Mouse (Mus musculus) G1E (cell line): Measurements from ENCODE around the gene Fry. TPM values are rescaled to one million over a fixed set of nuclear protein-coding genes. Genes with fewer than 3 reads are reported as not detected.

ENCODE experiments used
- ATAC-seq: 2 replicates; pipeline ENCODE4 v1.8.0; 2016; ENCODE audit warnings: mild to moderate bottlenecking; ENCODE audit not compliant: insufficient number of reproducible peaks, poor library complexity, low FRiP score, severe bottlenecking; ENCODE audit errors: extremely low read depth
- DNase-seq: peaks from one replicate; pipeline ENCODE4 v3.0.0; 2012; ENCODE audit warnings: low spot score
- H3K27me3 ChIP-seq: 2 replicates; pipeline ENCODE4 v1.6.1; 2012; ENCODE audit warnings: mild to moderate bottlenecking, low read length, inconsistent platforms; ENCODE audit not compliant: insufficient read depth
- H3K36me3 ChIP-seq: replicated peaks from 2 replicates; pipeline ENCODE3; 2012; ENCODE audit warnings: mild to moderate bottlenecking, inconsistent platforms
- H3K4me1 ChIP-seq: 2 replicates; pipeline ENCODE4 v1.6.1; 2012; ENCODE audit warnings: low read depth, low read length, inconsistent platforms, mixed read lengths; ENCODE audit not compliant: insufficient read depth
- H3K4me3 ChIP-seq: 2 replicates; pipeline ENCODE4 v1.5.1; 2012; ENCODE audit warnings: low read depth, mild to moderate bottlenecking, inconsistent platforms, low read length, moderate library complexity, mixed read lengths
- H3K9me3 ChIP-seq: replicated peaks from 2 replicates; pipeline ENCODE4 v1.6.1; 2012; ENCODE audit warnings: inconsistent platforms
- CTCF ChIP-seq: IDR thresholded peaks from 2 replicates; pipeline ENCODE4 v1.5.1; 2012; ENCODE audit warnings: low read depth, low read length, inconsistent platforms, mixed read lengths
- GATA1 ChIP-seq: IDR thresholded peaks from 2 replicates; pipeline ENCODE4 v1.6.1; 2012; ENCODE audit warnings: borderline replicate concordance, low read length, inconsistent platforms, mixed read lengths
- GATA2 ChIP-seq: IDR thresholded peaks from 2 replicates; pipeline ENCODE4 v1.6.1; 2012; ENCODE audit warnings: low read depth, low read length, inconsistent platforms, borderline replicate concordance
- POLR2AphosphoS5 ChIP-seq: IDR thresholded peaks from 2 replicates; pipeline ENCODE4 v1.6.1; 2012; ENCODE audit warnings: low read depth, low read length, inconsistent platforms; ENCODE audit not compliant: insufficient replicate concordance
- TAL1 ChIP-seq: conservative IDR thresholded peaks from 2 replicates; pipeline ENCODE4 v1.6.1; 2012; ENCODE audit warnings: low read depth, low read length, inconsistent platforms, mixed read lengths
- polyA plus RNA-seq: library from polyadenylated mRNA; stranded (reverse); fragments of >175 nt; gene quantifications from 2 replicates; pipeline ENCODE4 v1.2.3, GENCODE M21; 2012
- total RNA-seq, 2 experiments: library from RNA; stranded (forward) in 1 of 2; stranded (reverse) in 1 of 2; fragments of 200-1000 nt in 1 of 2; fragments of >200 nt in 1 of 2; fragmentation: Nextera tagmentation in 1 of 2; gene quantifications; 2 replicates each; pipeline ENCODE4 v1.2.3; 2014 to 2017

The Fry gene
- total and polyA plus RNA-seq, 3 experiments, result 2.6 to 5.5 (median 2.7) TPM

GRCm38 (mm10) chr5:150306497-150306896, 188.1 kb downstream of the Fry start:
- Histone ChIP-seq H3K4me1 (no peaks in the 10 kb centered on the region), H3K9me3 (peaks cover 58% of the 10 kb centered on the region), H3K36me3 (no peaks in the 10 kb centered on the region), H3K4me3 (no peak overlapping the region), H3K27me3 (no peaks in the 10 kb centered on the region)
- no peak for ATAC-seq
- no peak for DNase-seq
- TF ChIP-seq CTCF (no peak), POLR2AphosphoS5 (no peak), GATA2 (no peak)

- no peaks in the 10 kb centered on the region for H3K27me3 ChIP-seq
- H3K36me3 ChIP-seq, result no peaks in the 10 kb centered on the region
- ATAC-seq (no peak), DNase-seq (no peak)
- no peaks in the 10 kb centered on the region for H3K4me1 ChIP-seq
- H3K4me3 ChIP-seq, result no peak overlapping the region
- peaks cover 32% of the 10 kb centered on the region for H3K9me3 ChIP-seq
- TF ChIP-seq POLR2AphosphoS5, result no peak
- no peak for TF ChIP-seq GATA1
- no peak for TF ChIP-seq TAL1
- no peak for TF ChIP-seq CTCF
- no peak for TF ChIP-seq GATA2
Observed at GRCm38 (mm10) chr5:150313229-150313628, 194.8 kb downstream of the Fry start.

GRCm38 (mm10) chr5:150314582-150314981, 196.1 kb downstream of the Fry start:
- peaks cover 28% of the 10 kb centered on the region for H3K9me3 ChIP-seq
- TF ChIP-seq CTCF, result no peak
- H3K36me3 ChIP-seq, result no peaks in the 10 kb centered on the region
- no peaks in the 10 kb centered on the region for H3K27me3 ChIP-seq
- H3K4me3 ChIP-seq, result no peak overlapping the region
- H3K4me1 ChIP-seq, result no peaks in the 10 kb centered on the region
- DNase-seq (no peak), ATAC-seq (no peak)

GRCm38 (mm10) chr5:150325411-150325810, 207.0 kb downstream of the Fry start:
- H3K27me3 ChIP-seq, result no peaks in the 10 kb centered on the region
- no peak for ATAC-seq
- TF ChIP-seq CTCF (no peak), TAL1 (no peak), GATA1 (no peak), POLR2AphosphoS5 (no peak), GATA2 (no peak)

GRCm38 (mm10) chr5:150328686-150329085, 210.2 kb downstream of the Fry start:
- H3K36me3 ChIP-seq, result no peaks in the 10 kb centered on the region
- H3K4me1 ChIP-seq, result no peaks in the 10 kb centered on the region
- TF ChIP-seq CTCF, result no peak
- no peak for TF ChIP-seq GATA2
- TF ChIP-seq GATA1, result no peak
- TF ChIP-seq POLR2AphosphoS5, result no peak
- TF ChIP-seq TAL1, result no peak
- H3K4me3 ChIP-seq, result no peak overlapping the region
- ATAC-seq (no peak), DNase-seq (no peak)
- peaks cover 61% of the 10 kb centered on the region for H3K9me3 ChIP-seq
- no peaks in the 10 kb centered on the region for H3K27me3 ChIP-seq

More at GRCm38 (mm10) chr5:150325411-150325810, 207.0 kb downstream of the Fry start:
- Histone ChIP-seq H3K4me1 (no peaks in the 10 kb centered on the region), H3K9me3 (peaks cover 46% of the 10 kb centered on the region), H3K4me3 (no peak overlapping the region), H3K36me3 (no peaks in the 10 kb centered on the region)
- no peak for DNase-seq

GRCm38 (mm10) chr5:150331821-150332220, 213.4 kb downstream of the Fry start:
- H3K4me1 ChIP-seq, result no peaks in the 10 kb centered on the region
- H3K4me3 ChIP-seq, result no peak overlapping the region
- H3K9me3 ChIP-seq, result peaks cover 56% of the 10 kb centered on the region
- no peaks in the 10 kb centered on the region for H3K27me3 ChIP-seq
- DNase-seq, result no peak
- TF ChIP-seq POLR2AphosphoS5, result no peak
- no peak for TF ChIP-seq CTCF
- no peak for TF ChIP-seq GATA2
- no peak for TF ChIP-seq TAL1
- no peak for TF ChIP-seq GATA1
- no peak for ATAC-seq
- H3K36me3 ChIP-seq, result no peaks in the 10 kb centered on the region

- DNase-seq, result no peak
- ATAC-seq, result no peak
- TF ChIP-seq TAL1 (no peak), POLR2AphosphoS5 (no peak), GATA2 (no peak), GATA1 (no peak), CTCF (no peak)
- no peak overlapping the region for H3K4me3 ChIP-seq
- H3K36me3 ChIP-seq, result no peaks in the 10 kb centered on the region
- peaks cover 55% of the 10 kb centered on the region for H3K9me3 ChIP-seq
- no peaks in the 10 kb centered on the region for H3K4me1 ChIP-seq
- no peaks in the 10 kb centered on the region for H3K27me3 ChIP-seq
Observed at GRCm38 (mm10) chr5:150332810-150333209, 214.4 kb downstream of the Fry start.
